Mouse (Mus musculus) natural killer cell, adult 2 months (primary cell): ENCODE data around the gene Brap.

Experiments
- DNase-seq, 2 experiments: peaks; one replicate each; pipeline ENCODE4 v3.0.0; 2022; ENCODE audit warnings: low spot score in 2 of 2

Gene Brap

GRCm38 (mm10) chr5:121714928-121715327 lies 54.6 kb downstream of the Brap start:
- DNase-seq = no peak

GRCm38 (mm10) chr5:121718462-121718861 lies 58.1 kb downstream of the Brap start:
- DNase-seq = no peak

GRCm38 (mm10) chr5:121720888-121721585 lies 60.7 kb downstream of the Brap start:
- DNase-seq = no peak

GRCm38 (mm10) chr5:121721841-121722240 lies 61.5 kb downstream of the Brap start:
- no peak for DNase-seq

GRCm38 (mm10) chr5:121724678-121725077 lies 64.3 kb downstream of the Brap start:
- DNase-seq = no peak

GRCm38 (mm10) chr5:121730057-121730456 lies 69.7 kb downstream of the Brap start:
- no peak for DNase-seq

- no peak for DNase-seq
These were observed 76.3 kb downstream of the Brap start for GRCm38 (mm10) chr5:121736641-121737040.
